Mouse (Mus musculus) cerebellum, adult 9-10 months (tissue): ENCODE data around the gene Otud7b.
A peak's percentile ranks its signal among the peaks of the same experiment; 100 is the strongest.

Experiments
- DNase-seq: peaks from one replicate; pipeline ENCODE4 v3.0.0; 2022

Gene Otud7b

GRCm38 (mm10) chr3:96104261-96105065 lies at the start of gene Otud7b:
Gene Otud7b, plus strand, starts transcription at chr3:96104527.
- DNase-seq: peak; percentile 79

- DNase-seq: peak; percentile 36
Measured at GRCm38 (mm10) chr3:96055294-96055693, 49.0 kb upstream of the Otud7b start.

DNA sequence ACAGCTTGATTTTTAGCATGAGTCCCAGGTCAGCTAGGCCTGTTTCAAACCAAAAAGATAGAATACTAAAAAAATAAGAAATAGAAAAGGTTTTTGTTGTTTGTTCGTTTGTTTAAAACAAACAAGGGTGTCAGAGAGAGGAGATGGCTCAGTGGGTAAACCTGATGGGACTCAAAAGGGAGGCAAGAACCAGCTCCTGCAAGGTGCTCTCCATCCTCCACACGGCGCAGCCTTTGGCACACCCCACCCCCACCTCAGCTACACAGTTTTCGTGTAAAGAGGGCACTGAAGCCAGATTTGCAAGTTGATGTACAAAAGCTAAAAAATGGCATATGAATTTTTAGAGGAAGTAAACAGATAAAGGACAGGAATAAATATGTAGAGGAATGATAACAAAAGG lies 48.3 kb upstream of the Otud7b start:
- DNase-seq: no peak

- peak; percentile 92 for DNase-seq
Measured at GRCm38 (mm10) chr3:96057747-96058204, 46.6 kb upstream of the Otud7b start.

GRCm38 (mm10) chr3:96058231-96058896 lies 46.0 kb upstream of the Otud7b start, which contains the start of gene Vps45:
Gene Vps45, minus strand, starts transcription at chr3:96058466.
- peak; percentile 82 for DNase-seq

DNA sequence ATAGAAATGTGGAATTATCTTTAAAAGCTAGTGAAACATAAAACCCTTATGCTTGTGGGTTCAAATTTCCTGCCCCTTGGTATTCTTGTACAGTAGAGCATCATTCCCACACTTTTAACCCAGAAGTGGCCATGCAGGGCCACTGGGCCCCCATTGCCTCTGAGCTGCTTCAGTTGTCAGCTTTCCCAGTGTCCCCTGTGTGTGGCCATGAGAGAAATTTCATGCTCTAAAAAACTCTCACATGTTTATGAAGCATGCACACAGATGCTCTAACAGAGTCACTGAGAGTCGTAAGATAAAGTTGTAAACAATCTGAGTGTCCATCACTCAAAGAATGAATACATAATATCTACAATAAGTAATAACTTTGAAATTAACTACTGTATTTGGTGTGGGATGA lies 44.2 kb upstream of the Otud7b start:
- no peak for DNase-seq

DNA sequence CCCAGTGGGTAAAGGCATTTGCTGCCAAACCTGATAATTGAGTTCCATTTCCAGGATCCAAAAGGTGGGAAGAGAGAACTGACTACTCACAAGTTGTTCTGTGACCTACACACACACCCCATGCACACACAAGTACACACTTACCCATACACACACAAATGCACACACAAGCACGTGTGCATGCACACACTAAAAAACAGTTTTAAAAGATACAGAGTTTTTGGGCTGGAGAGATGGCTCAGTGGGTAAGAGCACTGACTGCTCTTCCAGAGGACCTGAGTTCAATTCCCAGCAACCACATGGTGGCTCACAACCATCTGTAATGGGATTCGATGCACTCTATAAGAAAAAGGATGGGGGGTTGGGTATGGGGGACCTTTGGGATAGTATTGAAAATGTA lies 41.0 kb upstream of the Otud7b start:
- no peak for DNase-seq

- no peak for DNase-seq
Measured at GRCm38 (mm10) chr3:96064217-96064616, 40.1 kb upstream of the Otud7b start.

- DNase-seq: no peak
Measured at GRCm38 (mm10) chr3:96065147-96065546, 39.2 kb upstream of the Otud7b start.

DNA sequence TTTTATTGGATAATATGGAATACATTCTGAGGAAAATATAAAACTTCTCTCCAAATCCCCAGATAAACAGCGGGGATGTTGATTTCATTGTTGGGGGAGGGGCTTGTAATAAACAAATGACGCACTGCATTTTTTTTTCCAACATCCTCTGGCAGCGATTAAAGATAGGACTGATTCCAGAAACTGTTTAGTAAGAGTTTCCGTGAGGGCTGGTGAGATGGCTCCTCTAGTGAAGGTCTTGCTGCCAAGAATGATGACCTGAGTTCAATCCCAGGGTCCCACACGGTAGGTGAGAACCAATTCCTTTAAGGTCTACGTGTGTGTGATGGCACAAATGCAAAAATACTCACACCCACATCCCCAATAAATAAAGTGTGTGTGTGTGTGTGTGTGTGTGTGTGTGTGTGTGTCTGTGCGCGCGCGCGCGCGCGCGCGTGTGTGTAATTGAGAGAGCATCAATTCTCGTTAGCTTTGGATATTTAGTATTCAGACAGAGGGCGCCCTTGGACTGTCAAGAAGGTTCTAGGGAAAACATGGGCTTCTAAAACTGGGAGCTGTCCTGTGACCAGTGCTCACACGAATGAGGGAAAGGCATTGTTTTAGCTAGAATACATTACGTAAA lies 38.5 kb upstream of the Otud7b start:
- DNase-seq: peak; percentile 91

DNA sequence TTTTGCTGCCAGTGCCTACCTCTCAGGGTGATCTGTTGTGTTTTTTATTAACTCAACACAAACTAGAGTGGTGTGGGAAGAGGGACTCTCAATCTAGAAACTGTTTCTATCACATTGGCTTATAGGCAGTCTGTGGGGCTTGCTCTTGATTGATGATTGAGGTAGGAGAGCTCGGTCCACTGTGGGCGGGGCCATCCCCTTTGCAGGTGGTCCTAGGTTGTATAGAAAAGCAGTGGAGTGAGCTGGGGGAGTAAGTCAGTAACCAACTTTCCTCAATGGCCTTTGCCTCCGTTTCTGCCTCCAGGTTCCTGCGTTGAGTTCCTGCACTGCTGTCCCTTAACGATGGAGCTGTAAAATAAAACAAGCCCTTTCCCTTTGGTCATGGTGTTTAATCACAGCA lies 37.6 kb upstream of the Otud7b start:
- DNase-seq: no peak

DNA sequence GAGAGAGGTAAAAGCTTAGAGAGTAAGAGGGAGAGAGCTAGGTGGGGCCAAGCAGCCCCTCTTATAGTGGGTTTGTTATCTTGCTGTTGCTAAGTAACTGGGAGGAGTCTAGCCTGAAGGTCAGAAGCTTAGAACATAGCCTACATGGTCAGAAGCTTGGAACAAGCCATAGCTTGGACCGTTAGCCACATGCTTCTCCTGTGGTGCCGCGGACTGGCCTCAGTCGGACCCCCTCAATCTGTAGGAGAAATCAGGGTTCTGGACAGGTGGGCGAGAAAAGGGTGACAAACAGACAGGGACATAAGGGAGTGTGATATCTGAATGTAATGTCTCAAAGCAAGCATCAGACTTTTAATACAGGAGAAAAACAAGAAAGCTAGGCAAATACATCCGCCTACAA lies 35.3 kb upstream of the Otud7b start:
- no peak for DNase-seq

- DNase-seq: no peak
Measured at GRCm38 (mm10) chr3:96069542-96069941, 34.8 kb upstream of the Otud7b start.

GRCm38 (mm10) chr3:96070241-96070640 lies 34.1 kb upstream of the Otud7b start:
- no peak for DNase-seq

GRCm38 (mm10) chr3:96072921-96073486 lies 31.3 kb upstream of the Otud7b start:
- DNase-seq: no peak

GRCm38 (mm10) chr3:96078066-96078465 lies 26.3 kb upstream of the Otud7b start:
- no peak for DNase-seq

GRCm38 (mm10) chr3:96078711-96079110 lies 25.6 kb upstream of the Otud7b start:
- DNase-seq: no peak

DNA sequence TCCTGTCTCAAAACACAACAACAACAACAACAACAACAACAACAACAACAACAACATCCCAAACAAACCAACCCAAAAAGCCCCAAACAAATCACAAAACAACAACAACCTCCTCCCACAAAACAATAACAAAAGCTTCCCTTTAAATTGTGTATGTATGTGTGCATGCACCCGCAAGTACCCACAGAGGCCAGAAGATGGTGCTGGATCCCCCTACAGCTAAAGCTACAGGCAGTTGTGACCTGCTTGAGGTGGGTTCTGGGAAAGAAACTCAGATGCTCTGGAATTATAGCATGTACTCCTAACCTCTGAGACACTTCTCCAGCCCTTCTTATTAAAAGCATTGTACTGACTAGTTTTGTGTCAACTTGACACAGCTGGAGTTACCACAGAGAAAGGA lies 23.3 kb upstream of the Otud7b start:
- DNase-seq: no peak

DNA sequence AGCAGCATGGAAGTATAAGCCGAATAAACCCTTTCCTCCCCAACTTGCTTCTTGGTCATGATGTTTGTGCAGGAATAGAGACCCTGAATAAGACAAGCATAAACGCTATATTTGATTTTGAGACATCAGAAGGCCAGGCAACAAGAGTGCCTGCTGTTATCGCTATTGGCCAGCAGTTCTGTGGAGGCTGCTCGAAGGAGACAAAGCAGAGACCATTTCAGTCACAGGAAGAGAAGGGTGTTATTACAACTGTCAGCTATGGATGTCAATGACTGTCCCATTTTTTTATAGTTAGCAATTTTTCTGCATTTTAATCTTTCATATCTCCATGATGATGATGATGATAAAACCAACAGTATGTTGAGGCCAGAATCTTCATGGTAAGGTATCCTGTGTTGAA lies 22.7 kb upstream of the Otud7b start:
- DNase-seq: no peak

- no peak for DNase-seq
Measured at GRCm38 (mm10) chr3:96082100-96082499, 22.2 kb upstream of the Otud7b start.

DNA sequence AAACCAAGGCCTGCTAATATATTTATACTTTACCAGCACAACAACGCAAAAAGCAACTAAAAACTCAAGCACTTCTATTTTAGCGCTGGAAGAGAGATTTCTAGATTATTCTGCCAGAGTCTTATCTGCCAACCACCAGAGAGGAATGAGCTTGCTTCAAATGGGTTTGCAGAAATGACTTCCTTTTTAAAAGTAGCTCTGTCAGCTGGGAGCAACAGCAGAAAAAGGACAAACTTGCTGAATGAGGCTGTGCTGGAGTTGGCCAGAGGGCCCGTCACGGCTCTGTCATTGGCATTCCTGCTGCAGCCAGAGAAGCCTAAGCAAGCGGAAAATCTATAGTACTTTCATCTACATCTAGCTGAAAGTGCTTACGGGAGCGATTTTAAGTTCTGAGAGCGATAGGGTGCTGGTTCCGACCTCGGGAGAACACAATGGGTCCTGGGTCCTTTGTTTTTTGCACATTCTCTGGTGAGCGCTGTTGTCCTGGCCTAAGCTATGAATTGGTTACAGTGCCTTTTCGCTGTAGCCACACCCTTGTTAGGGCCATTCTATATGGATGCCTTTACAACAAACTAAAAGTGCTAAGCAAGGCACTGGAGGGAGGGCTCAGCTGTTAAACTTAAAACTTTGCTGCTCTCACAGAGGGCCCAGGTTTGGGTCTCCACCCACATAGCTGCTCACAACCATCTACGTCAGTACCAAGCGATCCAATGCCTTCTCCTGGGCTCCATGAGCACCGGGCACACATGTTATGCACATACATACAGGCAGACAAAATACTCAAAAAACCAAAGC lies 21.4 kb upstream of the Otud7b start:
- DNase-seq: no peak

DNA sequence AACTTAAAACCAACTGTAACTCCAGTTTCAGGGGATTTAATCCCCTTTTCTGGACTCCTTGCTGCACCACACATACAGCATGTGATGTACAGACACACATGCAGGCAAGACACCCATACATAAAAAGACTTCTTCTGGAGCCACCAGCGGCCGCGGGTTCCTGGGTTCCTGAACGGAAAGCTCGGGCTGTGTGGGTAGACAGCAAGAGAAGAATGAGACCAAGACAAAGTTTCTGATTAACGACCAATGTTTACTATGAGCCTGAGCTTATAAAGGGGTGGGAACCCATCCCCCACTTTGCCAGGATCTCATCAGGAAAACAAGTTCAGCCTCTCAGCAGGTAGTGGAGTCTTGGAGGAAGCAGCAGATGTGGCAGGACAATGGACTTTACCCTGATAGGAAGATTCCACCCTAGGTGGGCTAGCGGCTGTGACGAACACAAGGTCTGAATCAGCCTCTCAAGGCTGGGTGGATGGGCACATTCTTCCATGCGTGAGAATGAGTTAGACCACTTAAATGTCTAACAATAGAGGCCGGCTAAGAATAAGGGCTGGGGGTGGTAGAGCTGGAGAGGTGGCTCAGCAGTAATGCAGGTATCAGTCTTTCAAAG lies 20.1 kb upstream of the Otud7b start:
- no peak for DNase-seq
